Mouse (Mus musculus): ENCODE data around the gene Uba6.

Gene Uba6

DNA sequence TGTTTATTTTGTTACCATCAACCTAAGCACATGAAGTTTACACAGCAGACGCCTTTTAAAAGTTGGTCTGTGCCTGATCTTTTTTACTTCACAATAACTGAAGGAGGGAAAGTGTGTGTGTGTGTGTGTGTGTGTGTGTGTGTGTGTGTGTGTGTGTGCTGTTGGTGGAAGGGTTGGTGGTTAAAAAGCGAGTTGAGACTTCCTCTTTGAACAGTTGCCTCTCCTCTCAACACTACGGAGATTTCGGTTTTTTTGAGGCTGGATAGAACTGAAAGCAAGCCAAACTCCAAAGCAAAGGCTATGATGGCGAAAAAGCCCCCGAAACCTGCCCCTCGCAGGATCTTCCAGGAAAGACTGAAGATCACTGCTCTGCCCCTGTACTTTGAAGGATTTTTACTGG lies 101.1 kb downstream of the Uba6 start, which contains the start of gene Stap1:
Gene Stap1, plus strand, starts transcription at position 209 of the 400 bp plus-strand sequence.
- DNase-seq, result no peak

DNA sequence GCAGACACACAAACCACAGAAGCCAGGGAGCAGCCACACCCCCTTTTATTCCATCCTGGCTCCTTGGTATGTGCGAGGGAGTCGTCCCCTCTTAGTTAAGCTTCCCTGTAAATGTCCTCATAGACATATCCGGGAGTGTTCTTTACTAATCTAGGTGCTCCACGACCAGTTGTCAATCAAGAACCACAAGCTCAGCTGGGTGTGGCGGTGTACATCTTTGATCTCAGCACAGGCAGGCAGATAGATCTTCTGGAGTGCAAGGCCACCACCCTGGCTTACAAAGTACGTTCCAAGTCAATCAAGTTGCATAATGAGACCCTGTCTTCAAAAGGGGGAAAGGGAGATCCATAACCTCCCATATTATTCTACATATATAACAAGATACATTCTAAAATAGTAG lies 103.5 kb downstream of the Uba6 start:
- DNase-seq, result no peak

DNA sequence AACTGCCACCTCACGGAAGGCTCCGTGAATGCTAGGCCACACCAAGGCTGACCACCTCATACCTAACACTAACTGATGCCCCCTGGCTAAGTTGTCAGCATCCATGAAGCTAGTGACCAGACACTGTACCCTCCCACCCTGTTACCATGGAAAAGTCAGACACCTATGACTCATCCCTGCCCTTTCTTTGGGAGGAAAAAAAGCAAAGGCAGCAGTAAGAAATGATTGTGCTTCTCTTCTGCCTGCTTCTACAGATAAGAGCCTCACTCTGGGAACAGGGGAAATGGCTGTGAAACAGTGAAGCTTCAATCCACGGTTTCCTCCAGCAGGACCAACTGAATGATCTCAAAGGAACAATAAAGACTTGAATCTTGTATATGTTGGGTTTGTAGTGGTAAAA lies 104.2 kb downstream of the Uba6 start:
- DNase-seq, result no peak

DNA sequence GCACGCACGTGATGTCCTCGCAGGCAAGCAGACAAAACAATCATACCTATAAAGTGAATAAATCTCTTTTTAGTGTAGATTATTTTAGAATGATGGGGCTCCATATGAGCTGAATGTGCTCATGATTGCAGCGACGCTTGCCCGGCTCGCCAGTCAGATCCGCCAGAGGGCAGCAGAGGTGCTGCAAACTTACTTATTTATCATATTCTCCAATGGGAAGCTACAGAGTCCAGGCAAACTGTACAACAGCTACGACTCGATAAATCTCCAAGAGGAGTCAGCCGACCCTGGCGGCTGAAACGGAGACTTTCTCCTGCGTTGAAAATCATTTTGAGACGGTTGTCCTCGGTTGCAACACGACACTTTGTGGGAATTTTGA lies 106.1 kb downstream of the Uba6 start:
- peak; percentile 92 for DNase-seq

DNA sequence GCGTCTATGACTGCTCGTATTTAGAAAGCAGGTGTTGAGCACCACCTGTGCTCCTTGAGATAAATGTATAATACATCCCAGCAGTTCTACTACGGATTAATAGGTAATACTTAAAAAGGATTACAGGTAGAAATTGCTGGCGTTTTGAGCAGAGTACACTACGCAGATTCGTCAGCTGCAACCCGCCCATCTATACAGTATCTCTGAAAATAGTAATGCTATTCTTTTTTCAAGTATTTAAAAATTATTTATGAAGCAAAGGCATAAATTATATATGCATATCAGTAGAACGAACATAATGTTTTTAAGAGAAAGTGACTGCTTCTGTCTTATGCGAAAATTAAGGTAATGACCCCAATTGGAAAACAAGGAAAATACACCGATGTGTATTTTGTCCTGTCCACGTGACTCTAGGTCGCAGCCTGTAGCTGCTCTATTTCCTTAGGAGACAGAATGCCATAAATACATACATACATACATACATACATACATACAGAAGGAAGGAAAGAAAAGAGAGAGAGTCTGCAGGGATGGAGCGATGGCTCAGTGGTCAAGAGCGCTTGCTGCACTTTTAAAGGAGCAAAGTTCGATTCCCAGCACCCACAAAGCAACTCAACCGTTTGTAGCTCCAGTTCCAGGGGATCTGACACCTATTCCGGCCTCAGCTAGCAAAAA lies 106.6 kb downstream of the Uba6 start:
- DNase-seq, result no peak

DNA sequence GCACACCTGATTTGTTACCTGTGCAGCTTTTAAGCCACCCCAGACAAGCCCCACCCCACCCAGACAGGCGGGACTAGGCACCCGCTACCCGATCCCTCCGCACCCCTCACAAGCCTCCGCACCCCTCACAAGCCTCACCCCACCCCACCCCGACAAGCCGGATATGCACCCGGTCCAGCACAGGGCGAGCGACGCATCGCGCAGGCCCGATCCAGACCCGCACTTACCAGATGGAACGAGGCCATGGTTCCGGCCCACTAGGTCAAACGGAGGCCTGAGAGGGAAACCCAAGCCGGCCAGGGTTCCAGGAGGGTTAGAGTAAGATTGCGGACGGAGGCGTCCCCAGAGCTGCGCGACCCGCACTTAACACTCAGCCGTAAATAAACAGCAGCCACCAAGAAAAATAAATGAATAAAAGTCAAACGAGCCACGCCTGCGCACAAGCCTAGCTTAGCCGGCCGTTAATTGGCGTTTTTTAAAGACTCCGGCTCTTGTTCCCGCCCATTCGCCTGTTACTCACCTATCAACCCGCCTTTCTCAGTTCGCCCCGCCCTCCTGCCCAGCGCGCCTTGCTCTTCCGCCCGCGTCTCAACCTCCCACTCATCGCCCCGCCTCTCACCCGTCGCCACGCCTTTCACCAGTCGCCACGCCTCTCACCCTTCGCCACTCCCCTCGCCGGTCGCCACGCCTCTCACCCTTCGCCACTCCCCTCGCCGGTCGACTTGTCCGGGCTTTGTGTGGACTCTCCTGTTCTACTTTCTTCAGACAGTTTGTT lies 107.3 kb downstream of the Uba6 start, which contains the start of gene Cenpc1:
Gene Cenpc1, minus strand, starts transcription at position 483 of the 775 bp plus-strand sequence.
- DNase-seq, result peak; percentile 99

DNA sequence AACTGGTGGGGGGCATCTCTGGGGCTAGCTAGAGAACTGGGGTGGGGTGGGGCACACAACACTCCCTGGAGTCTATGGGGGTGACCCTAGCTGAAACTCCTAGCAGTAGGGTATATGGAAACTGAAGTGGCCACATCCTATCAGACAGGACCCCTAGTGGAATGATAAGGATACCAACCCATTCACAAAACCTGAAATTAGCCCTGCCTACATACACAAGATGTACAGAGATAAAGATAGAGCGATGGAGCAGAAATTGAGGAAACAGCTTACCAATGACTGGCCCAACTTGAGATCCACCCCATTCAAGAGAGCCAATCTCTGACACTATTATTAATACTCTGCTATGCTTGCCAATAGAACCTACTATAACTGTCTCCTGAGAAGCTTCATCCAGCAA lies 109.1 kb downstream of the Uba6 start:
- DNase-seq, result no peak
